Mouse (Mus musculus): ENCODE measurements at regions not wholly inside any gene's neighbourhood (a gene's known extent, or its start where the extent isn't known, plus 50 kb on each side); places are given as distances from the start of the nearest gene placed in this dataset.

DNA sequence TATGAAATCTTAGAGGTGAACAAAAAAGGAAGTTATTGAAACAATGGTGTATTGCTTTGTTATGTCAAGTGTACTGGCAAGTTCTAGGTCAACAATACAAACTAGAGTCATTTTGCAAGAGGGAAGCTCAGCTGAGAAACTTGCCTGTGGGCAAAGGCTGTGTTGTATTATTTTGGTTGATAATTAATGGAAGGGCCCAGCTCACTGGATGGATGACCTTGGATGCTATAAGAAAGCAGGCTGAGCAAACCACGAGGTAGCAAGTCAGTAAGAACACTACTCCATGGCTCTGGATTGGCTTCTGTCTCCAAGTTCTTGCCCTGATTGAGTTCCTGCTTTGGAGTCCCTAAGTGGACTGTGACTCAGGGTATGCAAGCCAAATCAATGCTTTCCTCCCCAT is 91.1 kb upstream of the Vav3 start:
- TF ChIP-seq CTCF (IDR thresholded peaks at IDR 0.05; ENCODE audit: control insufficient read depth, insufficient read depth, insufficient replicate concordance, low read depth, low read length), result no peak
- TF ChIP-seq POLR2A (IDR thresholded peaks at IDR 0.05; ENCODE audit: control insufficient read depth, low read depth, low read length), result no peak
